Mouse (Mus musculus): ENCODE data around the gene Dlgap5.

DNA sequence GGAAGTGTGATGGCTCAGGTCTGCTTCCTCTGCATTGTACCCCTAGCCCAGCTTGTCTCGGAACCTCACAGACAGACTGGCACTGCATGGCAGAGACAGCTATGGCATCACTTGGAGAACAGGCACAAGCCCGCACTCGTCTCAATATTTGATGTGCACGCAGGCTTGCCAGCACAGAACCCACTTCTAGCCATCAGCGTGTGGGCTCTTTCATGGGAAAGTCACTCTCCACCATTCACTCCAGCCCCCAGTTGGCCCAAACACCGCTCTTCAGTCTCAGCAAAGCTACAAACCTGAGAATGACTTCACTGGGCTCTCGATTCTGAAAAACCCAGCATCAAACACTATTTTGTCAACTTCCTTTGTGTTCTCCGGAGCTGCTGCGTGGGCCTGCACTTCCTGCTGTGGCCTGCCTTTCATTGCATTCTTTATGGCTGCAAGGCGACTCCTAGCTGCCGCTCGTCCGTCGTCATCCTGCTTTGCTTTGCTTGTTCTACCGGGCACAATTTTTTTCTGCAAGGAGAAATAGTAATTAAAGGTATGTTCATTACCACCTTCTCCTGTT, 22.7 kb downstream of the Dlgap5 start:
- TF ChIP-seq CTCF (IDR thresholded peaks at IDR 0.05; ENCODE audit: extremely low read depth, insufficient read length, insufficient replicate concordance, low read depth, low read length) (no peak), POLR2A (IDR thresholded peaks at IDR 0.05; ENCODE audit: low read depth, low read length) (no peak)
